Mouse (Mus musculus): Measurements from ENCODE around the gene Gucy2e.

Gene Gucy2e

DNA sequence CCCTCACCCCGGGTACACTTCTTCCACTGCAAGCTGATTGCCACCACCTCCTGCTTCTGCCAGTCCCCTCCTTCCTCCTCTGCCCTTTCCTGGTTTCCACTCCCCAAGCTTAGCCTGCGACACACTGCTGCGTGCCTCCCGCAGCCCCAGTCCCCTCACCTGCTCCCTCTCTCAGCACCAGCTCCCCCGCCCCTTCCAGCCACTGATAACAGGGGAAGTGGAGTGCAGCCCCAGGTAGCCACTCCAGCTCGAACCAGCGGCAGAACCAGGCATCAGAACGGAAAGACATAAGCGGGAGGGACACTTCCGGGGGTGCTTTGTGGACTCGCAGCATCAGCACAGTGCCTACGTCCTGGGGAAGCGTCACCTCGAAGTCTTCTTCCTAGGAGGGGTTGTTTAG is 39.6 kb downstream of the Gucy2e start:
- in situ Hi-C loops (cut with MboI; ENCODE audit: low pct_unique_long_range_greater_than_20kb in 1 of 2, low sequenced_read_pairs in 2 of 2, unreplicated experiment in 1 of 2): loop anchor here (5.0 to 10.0 kb wide), 2 partner anchors 40 to 48 kb away; partner anchors contain the start of gene Gucy2e (in 1 of the 2)

GRCm38 (mm10) chr11:69196766-69197165 is 40.1 kb downstream of the Gucy2e start:
- in situ Hi-C loops (cut with MboI; ENCODE audit: low pct_unique_long_range_greater_than_20kb in 1 of 2, low sequenced_read_pairs in 2 of 2, unreplicated experiment in 1 of 2): loop anchor here (5.0 to 10.0 kb wide), 2 partner anchors 41 to 48 kb away; partner anchors contain the start of gene Gucy2e (in 1 of the 2)

DNA sequence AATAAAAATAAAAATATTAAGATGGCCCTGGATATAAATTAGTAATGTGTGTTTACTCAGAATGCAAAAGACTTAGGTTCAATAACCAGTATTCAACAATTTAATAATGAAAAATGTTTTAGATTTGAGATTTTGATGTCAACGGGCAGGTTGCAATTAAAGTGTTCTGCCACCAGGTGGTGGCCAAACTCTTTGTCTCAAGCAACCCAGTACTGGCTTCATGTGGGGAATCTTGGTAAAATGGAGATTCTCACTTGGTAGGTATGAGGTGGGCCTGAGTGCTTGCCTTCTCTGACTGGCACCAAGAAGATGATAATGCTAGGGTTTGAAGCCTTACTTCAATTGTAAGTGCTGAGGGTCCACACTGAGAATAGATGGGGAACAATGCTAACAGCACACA is 44.0 kb downstream of the Gucy2e start:
- in situ Hi-C loops (cut with MboI; ENCODE audit: low pct_unique_long_range_greater_than_20kb in 1 of 2, low sequenced_read_pairs in 2 of 2, unreplicated experiment in 1 of 2): loop anchor here in 1 of 2 experiments (10.0 kb wide), 1 partner anchor 52 kb away; no protein-coding TSS in a partner anchor

DNA sequence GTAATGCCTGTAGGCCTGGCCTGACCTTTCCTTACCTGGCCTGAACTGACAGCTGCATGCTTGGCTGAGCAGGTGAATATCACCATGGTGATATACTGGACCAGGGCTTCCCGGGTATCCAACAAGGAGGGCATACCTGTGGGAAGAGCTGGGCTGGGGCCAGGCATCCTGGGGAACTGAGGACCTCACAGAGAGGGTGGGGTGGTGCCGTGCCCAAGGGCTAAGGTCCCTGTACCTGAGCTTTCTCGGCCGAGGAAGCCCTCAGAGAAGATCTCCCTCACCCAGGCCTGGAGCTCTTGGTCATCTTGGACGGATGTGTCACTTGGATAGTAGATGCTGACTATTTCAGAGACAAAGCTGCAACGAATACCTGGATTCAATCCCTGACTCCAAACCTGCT is 50.9 kb downstream of the Gucy2e start:
- in situ Hi-C loops (cut with MboI; ENCODE audit: low pct_unique_long_range_greater_than_20kb in 1 of 2, low sequenced_read_pairs in 2 of 2, unreplicated experiment in 1 of 2): no loop called here

- in situ Hi-C loops (cut with MboI; ENCODE audit: low pct_unique_long_range_greater_than_20kb in 1 of 2, low sequenced_read_pairs in 2 of 2, unreplicated experiment in 1 of 2): no loop called here
Measured at GRCm38 (mm10) chr11:69185031-69185430, 51.8 kb downstream of the Gucy2e start.

DNA sequence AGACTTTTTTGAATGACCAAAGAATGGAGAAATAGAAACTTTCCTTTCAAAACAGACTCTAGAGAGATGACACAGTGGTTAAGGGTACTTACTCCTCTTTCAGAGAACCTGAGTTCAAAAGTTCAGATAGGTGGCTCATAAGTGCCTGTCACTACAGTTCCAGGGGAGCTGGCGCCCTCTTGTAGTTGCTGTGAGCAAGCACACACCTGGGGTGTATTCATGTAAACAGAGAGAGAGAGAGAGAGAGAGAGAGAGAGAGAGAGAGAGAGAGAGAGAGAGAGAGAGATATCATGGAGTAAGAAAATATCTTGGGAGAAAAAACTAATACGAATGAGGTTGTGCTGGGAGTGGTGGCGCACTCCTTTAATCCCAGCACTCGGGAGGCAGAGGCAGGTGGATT is 56.7 kb downstream of the Gucy2e start:
- in situ Hi-C loops (cut with MboI; ENCODE audit: low pct_unique_long_range_greater_than_20kb in 1 of 2, low sequenced_read_pairs in 2 of 2, unreplicated experiment in 1 of 2): no loop called here

DNA sequence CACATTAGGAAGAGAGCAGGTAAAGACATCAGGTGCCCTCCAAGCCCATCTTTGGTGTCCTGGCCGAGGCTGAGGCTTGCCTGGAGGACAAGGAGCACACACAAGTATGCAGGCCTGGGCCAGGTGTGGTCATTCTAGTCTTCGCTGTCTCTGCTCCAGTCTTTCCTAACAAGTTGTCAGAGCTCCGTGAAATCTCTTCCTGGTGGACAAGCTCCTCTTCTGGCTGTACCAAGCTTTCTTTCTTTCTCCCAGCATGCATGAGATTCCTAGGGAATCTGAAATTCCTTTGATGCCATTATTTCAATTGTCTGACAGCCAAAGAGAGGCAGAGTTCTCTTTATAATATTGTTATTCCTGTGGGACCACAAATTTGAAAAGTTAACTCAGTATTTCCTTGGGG is 57.3 kb downstream of the Gucy2e start:
- in situ Hi-C loops (cut with MboI; ENCODE audit: low pct_unique_long_range_greater_than_20kb in 1 of 2, low sequenced_read_pairs in 2 of 2, unreplicated experiment in 1 of 2): no loop called here

GRCm38 (mm10) chr11:69178525-69178924 is 58.3 kb downstream of the Gucy2e start:
- in situ Hi-C loops (cut with MboI; ENCODE audit: low pct_unique_long_range_greater_than_20kb in 1 of 2, low sequenced_read_pairs in 2 of 2, unreplicated experiment in 1 of 2): no loop called here

- in situ Hi-C loops (cut with MboI; ENCODE audit: low pct_unique_long_range_greater_than_20kb in 1 of 2, low sequenced_read_pairs in 2 of 2, unreplicated experiment in 1 of 2): no loop called here
Measured at GRCm38 (mm10) chr11:69174722-69175121, 62.1 kb downstream of the Gucy2e start.

DNA sequence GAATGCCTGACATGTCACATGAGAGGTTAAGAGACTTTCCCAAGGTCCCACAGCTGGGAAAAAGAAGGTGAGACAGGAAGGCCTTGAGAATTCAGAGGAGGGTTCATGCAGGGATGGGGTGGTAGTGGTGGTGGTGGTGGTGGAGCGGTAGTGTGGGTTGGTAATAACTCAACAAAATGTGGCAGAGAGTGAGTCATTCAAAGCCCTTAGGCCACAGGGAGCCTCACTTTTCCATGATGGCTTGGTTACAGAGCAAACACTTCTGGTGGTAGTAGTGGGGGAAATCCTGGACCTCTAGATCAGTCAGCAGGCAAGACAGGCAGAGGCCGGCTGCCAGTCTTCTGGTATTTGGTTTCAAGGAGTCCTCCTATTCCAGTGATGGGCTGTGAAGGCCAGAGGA is 64.2 kb downstream of the Gucy2e start:
- in situ Hi-C loops (cut with MboI; ENCODE audit: low pct_unique_long_range_greater_than_20kb in 1 of 2, low sequenced_read_pairs in 2 of 2, unreplicated experiment in 1 of 2): no loop called here

DNA sequence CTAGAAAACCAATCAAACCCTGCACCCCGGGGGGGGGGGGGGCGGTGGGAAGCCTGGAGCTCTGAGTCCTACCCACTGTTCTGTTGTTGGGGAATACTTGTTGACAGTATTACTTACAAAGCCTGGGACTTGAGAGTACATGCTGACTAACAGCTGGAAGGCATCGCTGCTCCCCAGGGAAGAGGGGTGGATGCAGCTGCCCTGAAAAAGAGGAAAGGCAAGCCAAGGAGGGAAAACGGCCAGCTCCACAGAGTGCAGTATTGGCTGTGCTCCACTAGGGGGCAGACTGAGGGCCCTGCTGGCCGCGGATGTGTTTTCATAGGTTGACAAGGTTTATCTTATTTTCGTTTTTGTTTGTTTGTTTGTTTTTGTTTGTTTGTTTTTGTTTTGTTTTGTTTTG is 65.2 kb downstream of the Gucy2e start:
- in situ Hi-C loops (cut with MboI; ENCODE audit: low pct_unique_long_range_greater_than_20kb in 1 of 2, low sequenced_read_pairs in 2 of 2, unreplicated experiment in 1 of 2): no loop called here

GRCm38 (mm10) chr11:69169313-69169712 is 67.5 kb downstream of the Gucy2e start:
- in situ Hi-C loops (cut with MboI; ENCODE audit: low pct_unique_long_range_greater_than_20kb in 1 of 2, low sequenced_read_pairs in 2 of 2, unreplicated experiment in 1 of 2): no loop called here
